Mouse (Mus musculus) thymus, adult 2 months (tissue): ENCODE data around the gene Snw1.

Experiments
- CTCF ChIP-seq: fragments of 200-500 bp; IDR thresholded peaks from 2 replicates; pipeline ENCODE4 v1.5.1; 2012; ENCODE audit warnings: mild to moderate bottlenecking, control low read depth, low read length, moderate library complexity, borderline replicate concordance; ENCODE audit not compliant: control insufficient read depth, poor library complexity, insufficient read depth; ENCODE audit errors: extremely low read depth
- POLR2A ChIP-seq: fragments of 200-500 bp; IDR thresholded peaks from 2 replicates; pipeline ENCODE4 v1.6.1; 2012; ENCODE audit warnings: mild to moderate bottlenecking, low read length, control low read depth, moderate library complexity; ENCODE audit not compliant: control insufficient read depth, poor library complexity, insufficient read depth; ENCODE audit errors: extremely low read depth

DNA sequence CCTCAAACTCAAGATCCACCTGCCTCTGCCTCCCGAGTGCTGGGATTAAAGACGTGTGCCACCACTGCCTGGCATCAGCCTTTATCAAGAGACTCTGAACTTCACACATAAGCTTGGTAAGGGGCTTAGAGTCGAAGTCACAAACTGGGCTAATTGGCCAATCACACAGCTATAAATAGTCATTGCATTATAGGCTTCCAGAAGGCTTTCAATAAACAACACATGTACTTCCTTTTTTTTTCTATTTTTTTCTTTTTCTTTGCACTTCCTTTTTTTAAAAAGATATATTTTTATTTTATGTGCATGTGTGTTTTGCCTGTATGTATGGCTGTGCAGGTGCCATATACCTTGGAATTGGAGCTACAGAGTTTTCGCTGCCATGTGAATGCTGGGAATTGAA, 56.7 kb downstream of the Snw1 start:
- TF ChIP-seq POLR2A, result no peak
- no peak for TF ChIP-seq CTCF
